Mouse (Mus musculus) MEL (cell line): ENCODE measurements around the gene 4930503B20Rik. TPM values are rescaled to one million over a fixed set of nuclear protein-coding genes. Genes with fewer than 3 reads are reported as not detected.

ENCODE experiments used
- DNase-seq: peaks from one replicate; pipeline ENCODE4 v3.0.0; 2011; ENCODE audit warnings: low read depth, low spot score
- H3K27ac ChIP-seq: 2 replicates; pipeline ENCODE4 v1.5.1; 2012; ENCODE audit warnings: low read depth, mild to moderate bottlenecking, control low read depth, low read length, moderate library complexity; ENCODE audit not compliant: control insufficient read depth
- H3K27me3 ChIP-seq, 2 experiments: fragments of 150-350 bp in 1 of 2; sonication (generic) in 1 of 2; 2 replicates each; pipeline ENCODE4 v1.6.1; 2012; ENCODE audit warnings: low read length in 2 of 2, mild to moderate bottlenecking in 2 of 2, improper control_type of control experiment in 1 of 2, moderate library complexity in 1 of 2; ENCODE audit not compliant: insufficient read depth in 2 of 2, control insufficient read depth in 1 of 2
- H3K36me3 ChIP-seq, 2 experiments: 2 replicates each; pipeline ENCODE4 v1.6.1; 2012 to 2014; ENCODE audit warnings: low read length in 2 of 2, improper control_type of control experiment in 1 of 2, inconsistent platforms in 1 of 2, mild to moderate bottlenecking in 1 of 2; ENCODE audit not compliant: insufficient read depth in 2 of 2, control insufficient read depth in 1 of 2
- H3K4me1 ChIP-seq, 2 experiments: fragments of 150-350 bp in 1 of 2; sonication (generic) in 1 of 2; 2 replicates each; pipeline ENCODE4 v1.6.1; 2012; ENCODE audit warnings: low read length in 2 of 2, improper control_type of control experiment in 1 of 2, mild to moderate bottlenecking in 1 of 2; ENCODE audit not compliant: insufficient read depth in 2 of 2, control insufficient read depth in 1 of 2
- H3K4me3 ChIP-seq, 2 experiments: fragments of 150-350 bp in 1 of 2; sonication (generic) in 1 of 2; 2 replicates each; pipeline ENCODE4 v1.5.1; 2012; ENCODE audit warnings: low read depth in 2 of 2, low read length in 2 of 2, mild to moderate bottlenecking in 2 of 2, moderate library complexity in 2 of 2, control low read depth in 1 of 2, improper control_type of control experiment in 1 of 2; ENCODE audit not compliant: control insufficient read depth in 1 of 2, insufficient read depth in 1 of 2
- H3K79me2 ChIP-seq: 2 replicates; pipeline ENCODE4 v1.6.1; 2012; ENCODE audit warnings: mild to moderate bottlenecking, low read length, moderate library complexity; ENCODE audit not compliant: control insufficient read depth, poor library complexity, insufficient read depth
- H3K9ac ChIP-seq: 2 replicates; pipeline ENCODE4 v1.6.1; 2012; ENCODE audit warnings: low read depth, mild to moderate bottlenecking, control low read depth, low read length, moderate library complexity; ENCODE audit not compliant: control insufficient read depth, poor library complexity, severe bottlenecking
- H3K9me3 ChIP-seq: fragments of 150-350 bp; sonication (generic); replicated peaks from 2 replicates; pipeline ENCODE4 v1.6.1; 2012; ENCODE audit warnings: mild to moderate bottlenecking, low read length, improper control_type of control experiment, moderate library complexity; ENCODE audit not compliant: insufficient read depth
- BHLHE40 ChIP-seq: IDR thresholded peaks from 2 replicates; pipeline ENCODE4 v1.6.1; 2012; ENCODE audit warnings: low read depth, mild to moderate bottlenecking, inconsistent platforms, low read length, improper control_type of control experiment, borderline replicate concordance
- ELF1 ChIP-seq: IDR thresholded peaks from 2 replicates; pipeline ENCODE4 v1.6.1; 2014; ENCODE audit warnings: low read depth, mild to moderate bottlenecking, inconsistent platforms, low read length, improper control_type of control experiment, moderate library complexity
- EP300 ChIP-seq, 2 experiments: IDR thresholded peaks; 2 replicates each; pipeline ENCODE4 v1.6.1; 2011; ENCODE audit warnings: improper control_type of control experiment in 2 of 2, low read length in 2 of 2, low read depth in 1 of 2, mild to moderate bottlenecking in 1 of 2
- ETS1 ChIP-seq: IDR thresholded peaks from 2 replicates; pipeline ENCODE4 v1.6.1; 2012; ENCODE audit warnings: low read depth, mild to moderate bottlenecking, inconsistent platforms, low read length, improper control_type of control experiment, moderate library complexity
- GATA1 ChIP-seq: IDR thresholded peaks from 2 replicates; pipeline ENCODE4 v1.6.1; 2011; ENCODE audit warnings: low read depth, low read length, improper control_type of control experiment
- HCFC1 ChIP-seq: IDR thresholded peaks from 2 replicates; pipeline ENCODE4 v1.6.1; 2012; ENCODE audit warnings: low read depth, mild to moderate bottlenecking, inconsistent platforms, low read length, improper control_type of control experiment, moderate library complexity
- JUND ChIP-seq: IDR thresholded peaks from 2 replicates; pipeline ENCODE4 v1.6.1; 2011; ENCODE audit warnings: low read depth, mild to moderate bottlenecking, improper control_type of control experiment, low read length
- MEF2A ChIP-seq: IDR thresholded peaks from 2 replicates; pipeline ENCODE4 v1.6.1; 2014; ENCODE audit warnings: low read depth, mild to moderate bottlenecking, inconsistent platforms, low read length, improper control_type of control experiment; ENCODE audit not compliant: poor library complexity, insufficient replicate concordance, severe bottlenecking; ENCODE audit errors: extremely low read depth
- MYB ChIP-seq: IDR thresholded peaks from 2 replicates; pipeline ENCODE4 v1.6.1; 2011; ENCODE audit warnings: mild to moderate bottlenecking, low read depth, low read length, improper control_type of control experiment
- POLR2A ChIP-seq, 2 experiments: IDR thresholded peaks; 2 replicates each; pipeline ENCODE4 v1.6.1; 2011 to 2012; ENCODE audit warnings: low read length in 2 of 2, mild to moderate bottlenecking in 2 of 2, control low read depth in 1 of 2, improper control_type of control experiment in 1 of 2, low read depth in 1 of 2, moderate library complexity in 1 of 2; ENCODE audit not compliant: control insufficient read depth in 1 of 2, insufficient read depth in 1 of 2, poor library complexity in 1 of 2
- POLR2AphosphoS5 ChIP-seq: IDR thresholded peaks from 2 replicates; pipeline ENCODE4 v1.6.1; 2012; ENCODE audit warnings: low read depth, borderline replicate concordance, mild to moderate bottlenecking, inconsistent platforms, low read length, moderate library complexity, mixed read lengths
- RAD21 ChIP-seq: IDR thresholded peaks from 2 replicates; pipeline ENCODE4 v1.6.1; 2011; ENCODE audit warnings: mild to moderate bottlenecking, low read depth, low read length, improper control_type of control experiment
- TAL1 ChIP-seq: IDR thresholded peaks from 2 replicates; pipeline ENCODE4 v1.6.1; 2012; ENCODE audit warnings: mild to moderate bottlenecking, inconsistent platforms, low read length, moderate library complexity, mixed read lengths
- TCF12 ChIP-seq: IDR thresholded peaks from 2 replicates; pipeline ENCODE4 v1.6.1; 2014; ENCODE audit warnings: low read depth, mild to moderate bottlenecking, inconsistent platforms, low read length, improper control_type of control experiment, moderate library complexity
- UBTF ChIP-seq: IDR thresholded peaks from 2 replicates; pipeline ENCODE4 v1.6.1; 2012; ENCODE audit warnings: low read depth, mild to moderate bottlenecking, inconsistent platforms, low read length, improper control_type of control experiment, moderate library complexity, borderline replicate concordance; ENCODE audit not compliant: insufficient read depth
- USF1 ChIP-seq: IDR thresholded peaks from 2 replicates; pipeline ENCODE4 v1.6.1; 2014; ENCODE audit warnings: low read depth, mild to moderate bottlenecking, inconsistent platforms, low read length, improper control_type of control experiment, moderate library complexity
- USF2 ChIP-seq, 2 experiments: IDR thresholded peaks; 2 replicates each; pipeline ENCODE4 v1.6.1; 2011 to 2012; ENCODE audit warnings: improper control_type of control experiment in 2 of 2, low read length in 2 of 2, borderline replicate concordance in 1 of 2, inconsistent platforms in 1 of 2, low read depth in 1 of 2, mild to moderate bottlenecking in 1 of 2; ENCODE audit not compliant: insufficient read depth in 1 of 2
- ZKSCAN1 ChIP-seq: IDR thresholded peaks from 2 replicates; pipeline ENCODE4 v1.6.1; 2012; ENCODE audit warnings: low read depth, mild to moderate bottlenecking, inconsistent platforms, low read length, improper control_type of control experiment, moderate library complexity
- ZMIZ1 ChIP-seq: IDR thresholded peaks from 2 replicates; pipeline ENCODE4 v1.6.1; 2012; ENCODE audit warnings: low read depth, mild to moderate bottlenecking, inconsistent platforms, low read length, improper control_type of control experiment, moderate library complexity
- ZNF384 ChIP-seq: IDR thresholded peaks from 2 replicates; pipeline ENCODE4 v1.6.1; 2012; ENCODE audit warnings: low read depth, mild to moderate bottlenecking, inconsistent platforms, low read length, improper control_type of control experiment
- polyA plus RNA-seq, 2 experiments: library from polyadenylated mRNA; stranded (reverse) in 1 of 2; unstranded in 1 of 2; fragments of >175 nt in 1 of 2; fragments of >200 nt in 1 of 2; gene quantifications; 2 replicates each; pipeline versions ENCODE4 v1.2.1 to v1.2.4; 2012; ENCODE audit warnings: low replicate concordance in 2 of 2, low read depth in 1 of 2; ENCODE audit not compliant: insufficient read length in 2 of 2, insufficient read depth in 1 of 2, missing spikeins in 1 of 2
- total RNA-seq: library from RNA; depleted of rRNA; stranded (reverse); fragments of 300-350 nt; gene quantifications from 2 replicates; pipeline ENCODE4 v1.2.3, GENCODE M21; 2012

The 4930503B20Rik gene
- total and polyA plus RNA-seq, 3 experiments = 0.08 TPM; not detected in 2

DNA sequence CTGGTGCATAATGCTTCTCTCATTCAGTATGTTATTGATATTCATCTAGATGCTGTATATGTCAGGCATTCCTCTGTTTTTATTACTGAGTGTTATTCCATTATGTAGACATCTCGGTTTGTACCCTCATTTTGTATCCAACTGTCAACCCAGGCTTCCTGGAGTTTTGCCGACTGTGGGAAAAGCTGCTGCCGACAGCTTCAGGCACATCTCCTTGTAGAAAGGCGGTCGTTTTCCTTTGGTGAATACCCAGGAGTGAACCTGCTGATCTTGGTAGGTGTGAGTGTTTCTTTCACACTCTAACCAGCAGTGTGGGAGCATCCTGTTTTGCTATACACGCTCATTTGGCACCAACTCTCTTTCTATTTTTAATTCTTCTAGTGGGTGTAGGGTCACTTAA, 9.9 kb upstream of the 4930503B20Rik start:
- Histone ChIP-seq H3K36me3 (no peaks in the 10 kb centered on the region), H3K79me2 (no peaks in the 10 kb centered on the region), H3K9ac (no peak overlapping the region), H3K4me3 (no peak overlapping the region), H3K4me1 (no peaks in the 10 kb centered on the region), H3K27ac (no peak overlapping the region), H3K9me3 (no peaks in the 10 kb centered on the region), H3K27me3 (no peaks in the 10 kb centered on the region)
- TF ChIP-seq TCF12 (no peak), ZMIZ1 (no peak), EP300 (IDR thresholded peaks at IDR 0.05; ENCODE audit: low read depth in 1 of 2, low read length in 2 of 2) (no peak), MEF2A (no peak), ETS1 (no peak)
- DNase-seq = no peak

DNA sequence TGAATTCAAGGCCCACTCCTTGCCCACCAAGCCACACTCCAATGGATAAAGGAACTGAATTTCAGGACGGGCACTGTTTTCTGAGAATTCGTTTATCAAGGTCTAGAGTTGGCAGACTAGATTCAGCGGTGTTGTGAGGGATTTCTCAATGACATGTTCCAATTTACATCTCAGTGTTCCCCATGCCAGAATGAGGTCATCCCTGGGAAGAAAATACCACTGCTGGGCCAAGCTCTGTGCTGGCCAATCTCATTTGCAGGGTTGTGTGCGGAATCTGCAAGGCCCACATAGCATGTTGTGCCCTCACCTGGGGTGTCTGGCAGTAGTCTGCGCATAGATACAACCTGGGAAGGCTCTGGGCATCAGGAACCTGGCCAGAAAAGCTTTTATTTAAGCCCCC, 8.2 kb upstream of the 4930503B20Rik start:
- Histone ChIP-seq H3K27ac (no peak overlapping the region), H3K9ac (no peak overlapping the region), H3K4me3 (no peak overlapping the region), H3K4me1 (peaks cover 4 to 13% of the 10 kb centered on the region in 2 experiments), H3K36me3 (peaks cover 0 to 10% of the 10 kb centered on the region in 2 experiments; a peak in 2 of 4 replicates), H3K9me3 (no peaks in the 10 kb centered on the region), H3K79me2 (no peaks in the 10 kb centered on the region)
- TF ChIP-seq ZNF384 = no peak
- TF ChIP-seq ZKSCAN1 = no peak
- no peak for TF ChIP-seq POLR2A (IDR thresholded peaks at IDR 0.05; ENCODE audit: control insufficient read depth in 1 of 2, insufficient read depth in 1 of 2, low read depth in 1 of 2, low read length in 2 of 2, poor library complexity in 1 of 2)
- no peak for TF ChIP-seq UBTF
- TF ChIP-seq TCF12 = no peak
- TF ChIP-seq USF2 (IDR thresholded peaks at IDR 0.05; ENCODE audit: borderline replicate concordance in 1 of 2, insufficient read depth in 1 of 2, low read depth in 1 of 2, low read length in 2 of 2) = no peak
- TF ChIP-seq BHLHE40 = no peak
- TF ChIP-seq, all 39 proteins: peak for 0
- no peak for DNase-seq
- no peaks in the 10 kb centered on the region for H3K27me3 ChIP-seq

DNA sequence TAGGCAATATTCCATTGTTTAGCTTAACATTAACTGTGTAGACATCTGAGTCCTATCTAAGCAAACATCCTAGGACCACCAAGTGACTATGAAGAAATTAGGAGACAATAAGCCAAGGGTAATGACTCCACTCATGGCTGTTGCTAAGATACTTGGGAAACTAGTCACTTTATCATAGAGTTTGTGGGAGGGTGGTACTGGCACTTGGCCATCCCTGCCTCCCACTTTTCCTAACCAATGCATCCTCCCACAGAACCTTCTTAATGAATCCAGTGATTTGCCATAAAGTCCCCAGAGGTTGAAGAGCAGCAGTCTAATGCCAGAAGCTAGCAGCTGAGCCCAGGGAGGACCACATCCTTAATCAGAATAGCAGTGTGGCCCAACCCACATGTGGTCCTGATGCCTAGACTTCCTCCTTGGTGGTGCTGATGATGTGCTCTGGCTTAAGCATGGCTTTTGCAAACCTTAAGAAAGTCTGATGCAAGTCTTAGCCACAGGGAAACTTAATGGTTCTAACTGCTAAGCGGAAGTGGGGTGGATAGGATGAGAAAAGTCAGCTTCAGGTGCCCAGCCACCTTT, 7.0 kb upstream of the 4930503B20Rik start:
- peaks cover 0 to 19% of the 10 kb centered on the region in 2 experiments; a peak in 2 of 4 replicates for H3K36me3 ChIP-seq
- TF ChIP-seq BHLHE40 = no peak
- TF ChIP-seq ZMIZ1 = no peak
- TF ChIP-seq JUND = no peak
- no peak for TF ChIP-seq RAD21
- TF ChIP-seq HCFC1 = no peak
- TF ChIP-seq USF2 (IDR thresholded peaks at IDR 0.05; ENCODE audit: borderline replicate concordance in 1 of 2, insufficient read depth in 1 of 2, low read depth in 1 of 2, low read length in 2 of 2) = no peak
- TF ChIP-seq POLR2AphosphoS5 = no peak
- no peak for TF ChIP-seq ELF1
- no peak for TF ChIP-seq MYB
- no peak for TF ChIP-seq ZNF384
- TF ChIP-seq TAL1 = no peak
- no peak for TF ChIP-seq USF1
- no peak for TF ChIP-seq TCF12
- TF ChIP-seq GATA1 = no peak
- no peak for DNase-seq
- H3K4me3 ChIP-seq = no peak overlapping the region
- no peak overlapping the region for H3K27ac ChIP-seq
- H3K9me3 ChIP-seq = no peaks in the 10 kb centered on the region
- no peaks in the 10 kb centered on the region for H3K79me2 ChIP-seq
- no peak overlapping the region for H3K9ac ChIP-seq
- peaks cover 4 to 22% of the 10 kb centered on the region in 2 experiments for H3K4me1 ChIP-seq
- H3K27me3 ChIP-seq = no peaks in the 10 kb centered on the region
